Mouse (Mus musculus): ENCODE data around the gene 1600014C23Rik.
A peak's percentile ranks its signal among the peaks of the same experiment; 100 is the strongest.

Gene 1600014C23Rik

DNA sequence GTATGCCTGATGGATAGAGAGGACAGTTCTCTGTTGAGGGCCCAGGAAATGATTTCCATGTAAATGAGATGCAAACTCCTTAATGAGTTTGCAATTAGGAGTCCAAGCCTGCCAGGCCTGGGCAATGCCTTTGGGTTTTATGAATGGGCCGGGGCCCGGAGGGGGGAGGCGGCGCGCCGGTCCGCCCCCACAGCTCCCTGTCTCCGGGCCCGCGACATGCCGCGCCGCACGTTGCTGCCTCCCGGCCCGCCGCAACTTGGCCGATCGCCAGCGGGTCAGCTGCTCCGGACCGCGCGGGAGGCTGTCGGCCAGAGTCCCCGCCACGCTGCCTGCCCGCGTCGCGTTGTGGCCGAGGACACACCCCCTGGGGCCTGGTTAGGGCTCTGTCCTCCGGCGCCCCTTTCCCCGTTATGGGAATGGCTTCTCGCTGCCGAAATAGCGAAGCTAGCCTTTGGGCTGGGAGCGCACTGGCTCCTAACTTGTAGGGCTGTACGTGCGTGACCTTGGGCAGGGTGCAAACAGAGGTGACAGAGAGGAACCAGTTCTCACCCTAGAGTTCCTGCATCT is at the start of gene 1600014C23Rik:
Gene 1600014C23Rik (minus strand): TSS at position 110 of the 567 bp plus-strand sequence.
- peak; percentile 76 to 86 for DNase-seq

DNA sequence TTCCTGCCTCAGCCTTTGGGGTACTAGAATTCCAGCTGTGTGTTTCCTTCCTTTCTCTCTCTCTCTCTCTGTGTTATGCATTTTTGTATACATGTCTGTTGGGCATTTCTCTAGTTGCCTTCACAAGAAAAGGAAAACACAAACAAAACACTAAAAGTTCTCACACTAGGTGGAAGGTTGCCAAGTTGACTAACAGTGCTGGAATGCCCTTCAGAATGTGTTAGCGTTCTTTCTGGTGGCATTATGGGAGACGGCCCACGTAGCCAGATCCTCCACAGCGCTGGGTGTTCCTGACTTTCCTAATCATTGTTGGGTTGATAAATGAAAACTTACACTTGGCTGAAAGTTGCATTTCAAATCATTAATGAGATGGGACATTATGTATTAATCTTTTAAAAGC is 44.8 kb upstream of the 1600014C23Rik start:
- DNase-seq: no peak

DNA sequence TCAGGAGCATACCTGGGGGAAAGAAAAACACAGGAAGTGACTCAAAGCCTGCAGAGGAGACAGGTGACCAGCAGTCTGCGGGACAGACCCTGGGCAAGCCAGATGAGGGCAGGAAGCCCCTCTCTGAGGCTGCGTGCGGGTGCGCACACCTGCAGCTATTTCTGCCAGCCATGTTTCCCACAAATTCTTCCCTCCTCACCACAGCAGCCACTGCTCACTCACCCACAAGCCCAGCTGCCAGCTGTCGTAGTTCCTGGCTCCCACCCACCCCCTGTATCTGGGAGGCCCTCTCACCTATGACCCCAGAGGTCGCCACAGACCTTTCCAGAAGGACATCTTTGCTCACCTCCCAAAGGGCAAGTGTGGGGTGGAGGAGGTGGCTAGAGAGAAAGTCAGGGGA is 43.8 kb upstream of the 1600014C23Rik start:
- DNase-seq: no peak

DNA sequence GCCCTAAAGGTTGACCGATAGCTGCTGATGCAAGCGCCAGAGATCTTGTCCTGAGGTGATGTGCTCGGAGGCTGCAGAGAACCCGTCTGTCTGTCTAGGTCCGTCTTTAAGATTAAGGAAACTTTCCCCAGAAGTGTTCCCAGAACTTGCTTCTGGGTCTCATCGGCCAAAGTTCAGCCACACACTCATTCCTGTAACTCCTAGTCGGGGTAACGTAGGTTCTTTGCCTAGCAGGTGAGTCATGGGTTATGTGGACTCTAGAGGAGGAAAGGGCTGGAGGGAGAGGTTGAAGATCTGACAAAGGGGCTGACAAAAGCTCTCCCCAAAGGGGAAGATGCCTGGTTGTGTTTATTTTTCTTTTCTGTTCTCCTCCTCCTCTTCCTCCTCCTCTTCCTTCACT is 42.5 kb upstream of the 1600014C23Rik start:
- DNase-seq: no peak

DNA sequence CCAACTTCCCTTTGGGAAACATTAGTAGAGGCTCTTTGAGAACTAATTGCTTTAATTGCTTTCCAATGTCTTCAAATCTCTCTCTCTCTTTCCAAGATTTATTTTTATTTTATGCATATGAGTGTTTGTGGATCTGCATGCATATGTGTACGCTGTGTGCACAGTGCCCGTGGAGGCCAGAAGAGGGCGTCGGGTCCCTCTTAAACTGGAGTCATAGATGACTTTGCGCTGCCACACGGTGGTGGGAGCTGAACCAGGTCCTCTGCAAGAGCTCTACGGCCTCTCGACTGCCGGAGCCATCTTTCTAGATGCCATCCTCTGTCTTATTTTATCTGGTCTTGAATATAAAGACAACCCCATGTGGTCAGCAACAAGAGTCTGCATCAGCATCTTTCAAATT is 41.8 kb upstream of the 1600014C23Rik start:
- DNase-seq: no peak

DNA sequence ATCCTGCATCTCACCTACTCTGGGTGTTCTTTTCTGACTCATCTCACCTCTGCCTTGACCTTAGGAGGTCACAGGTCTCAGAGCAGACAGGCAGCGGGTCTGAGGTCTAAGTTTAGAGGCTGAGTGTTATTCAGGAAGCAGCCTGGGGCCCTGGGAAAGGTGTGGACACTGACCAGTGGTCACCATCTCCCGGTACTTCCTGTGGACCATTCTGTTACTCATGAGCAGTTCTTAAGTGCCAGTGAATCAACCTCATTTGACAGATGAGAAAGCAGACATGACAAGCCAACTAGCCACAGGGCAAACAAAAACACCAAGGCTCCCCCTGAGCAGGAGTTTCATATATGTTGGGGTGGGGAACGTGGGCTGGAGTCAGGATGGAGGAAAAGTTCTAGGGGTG is 38.9 kb upstream of the 1600014C23Rik start:
- no peak for DNase-seq

DNA sequence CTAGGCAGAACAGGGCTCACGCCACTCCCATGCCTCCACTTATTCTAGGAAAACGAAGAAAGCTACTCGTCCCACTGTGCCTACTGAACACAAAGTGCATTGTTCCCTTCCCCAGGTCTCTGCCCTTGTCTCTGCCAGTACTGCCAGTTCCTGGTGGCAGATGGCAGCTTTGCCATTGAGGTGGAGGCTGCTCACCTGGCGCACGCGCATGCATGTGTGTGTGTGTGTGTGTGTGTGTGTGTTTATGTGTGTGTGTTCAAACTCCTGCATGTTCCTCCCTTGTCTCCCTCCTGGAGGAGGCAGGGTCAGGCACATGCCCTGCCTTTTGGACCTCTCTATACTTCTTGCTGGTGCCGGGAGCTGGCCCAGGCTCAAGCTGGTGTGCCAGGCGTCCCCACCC is 38.5 kb upstream of the 1600014C23Rik start:
- peak; percentile 58 to 68 for DNase-seq

DNA sequence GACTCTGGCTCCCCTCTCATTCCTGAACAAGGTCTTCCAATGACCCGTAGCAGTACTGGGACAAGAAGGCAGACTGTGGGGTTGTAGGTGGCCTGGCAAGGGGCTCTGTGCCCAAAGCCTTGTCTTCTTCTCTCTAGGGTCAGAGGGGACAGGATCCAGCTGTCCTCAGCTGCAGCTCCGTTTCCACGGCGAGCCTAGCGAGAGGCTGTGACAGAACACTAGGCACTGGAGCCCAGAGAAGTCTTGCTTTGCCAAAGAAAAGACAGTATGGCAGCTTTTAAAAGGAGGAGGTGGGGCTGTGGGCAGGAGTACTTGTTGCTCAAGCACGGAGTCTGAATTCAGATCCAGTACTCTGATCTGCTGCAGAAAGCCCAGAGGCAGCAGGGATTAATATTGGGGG is 36.8 kb upstream of the 1600014C23Rik start:
- no peak for DNase-seq

DNA sequence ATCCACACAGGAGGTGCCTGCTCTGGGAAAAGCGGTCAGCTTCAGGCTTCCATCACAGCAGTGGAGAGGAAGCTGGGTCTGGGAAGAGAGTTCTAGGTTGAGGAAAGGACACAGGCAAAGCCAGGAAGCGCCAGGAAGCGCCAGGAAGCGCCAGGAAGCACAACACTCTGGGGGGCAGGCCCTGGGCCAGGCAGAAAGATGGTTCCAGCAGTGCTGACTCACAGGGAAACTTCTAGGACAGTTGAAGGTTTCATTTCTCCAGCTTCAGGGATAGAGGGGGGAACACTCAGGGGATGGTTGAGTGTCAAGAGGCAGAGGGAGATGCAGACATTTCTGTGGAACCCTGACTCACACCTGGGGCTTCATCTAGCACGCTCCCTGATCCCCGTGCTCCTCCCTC is 36.2 kb upstream of the 1600014C23Rik start:
- DNase-seq: peak; percentile 46 to 52

DNA sequence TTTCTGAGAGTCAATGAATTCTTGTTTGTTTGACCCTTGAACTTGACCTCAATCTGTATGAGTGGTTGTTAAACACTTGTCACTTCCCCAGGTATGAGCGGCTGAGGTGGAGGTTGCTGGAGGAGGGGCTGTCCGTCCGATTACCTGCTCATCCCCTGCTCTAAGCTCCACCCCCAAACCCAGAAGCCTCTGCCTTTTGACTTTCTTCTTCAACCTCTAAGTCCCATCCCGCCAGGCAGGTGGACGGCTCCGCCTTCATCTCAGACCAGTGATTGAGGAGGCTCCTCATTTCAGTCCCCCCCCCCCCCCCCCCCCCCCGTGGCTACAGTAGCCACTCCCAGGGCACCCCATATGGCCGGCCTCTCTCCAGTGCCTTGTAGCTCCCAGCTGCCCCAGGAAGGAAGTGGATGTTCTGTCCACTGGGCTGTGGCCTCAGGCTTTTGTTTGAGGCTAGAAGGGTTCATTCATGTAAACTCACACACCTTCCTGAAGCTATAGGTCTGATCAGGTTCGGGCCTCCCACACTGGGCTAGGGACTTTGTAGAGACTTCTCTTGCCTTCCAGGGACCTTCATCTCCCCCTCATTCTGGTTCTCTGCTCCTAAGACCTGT is 34.0 kb upstream of the 1600014C23Rik start:
- no peak for DNase-seq

DNA sequence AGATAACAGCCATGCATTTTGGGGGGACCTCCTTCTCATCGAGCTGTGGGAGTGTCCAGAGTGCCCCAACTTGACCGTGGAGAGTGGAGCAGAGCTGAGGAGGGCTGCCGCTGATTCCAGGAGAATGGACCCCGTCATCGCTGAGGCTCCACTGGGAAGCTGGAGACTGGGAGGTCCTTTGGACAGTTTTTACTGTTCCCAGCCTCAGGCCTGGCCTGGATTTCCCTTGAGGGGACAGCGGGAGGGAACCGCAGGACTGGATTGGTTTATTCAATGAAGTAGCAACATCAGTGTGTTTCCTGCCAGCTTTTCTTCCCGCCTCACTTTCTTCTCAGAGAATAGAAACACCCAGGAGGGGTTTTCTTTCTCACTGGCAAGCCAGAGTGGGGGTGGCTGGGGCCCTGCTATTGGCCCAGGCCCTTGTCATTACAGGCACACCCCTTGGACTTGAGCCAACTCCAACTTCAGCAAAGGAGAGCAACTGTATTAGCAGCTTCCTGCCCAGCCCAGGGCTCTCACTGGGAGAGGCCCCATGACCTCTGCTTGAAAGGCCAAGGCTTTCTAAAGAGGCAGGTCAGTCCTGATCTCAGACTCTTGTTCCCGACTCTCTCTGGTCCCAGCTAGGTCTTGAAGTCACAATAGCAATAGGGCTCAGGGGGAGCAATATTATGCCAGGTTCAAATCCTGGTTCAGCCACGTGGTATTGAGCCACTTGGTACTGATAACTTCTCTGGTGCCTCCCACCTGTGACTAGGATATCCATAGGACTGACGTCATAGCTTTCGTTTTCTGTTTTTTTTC is 33.3 kb upstream of the 1600014C23Rik start:
- peak in 1 of 2 experiments; percentile 57 for DNase-seq

DNA sequence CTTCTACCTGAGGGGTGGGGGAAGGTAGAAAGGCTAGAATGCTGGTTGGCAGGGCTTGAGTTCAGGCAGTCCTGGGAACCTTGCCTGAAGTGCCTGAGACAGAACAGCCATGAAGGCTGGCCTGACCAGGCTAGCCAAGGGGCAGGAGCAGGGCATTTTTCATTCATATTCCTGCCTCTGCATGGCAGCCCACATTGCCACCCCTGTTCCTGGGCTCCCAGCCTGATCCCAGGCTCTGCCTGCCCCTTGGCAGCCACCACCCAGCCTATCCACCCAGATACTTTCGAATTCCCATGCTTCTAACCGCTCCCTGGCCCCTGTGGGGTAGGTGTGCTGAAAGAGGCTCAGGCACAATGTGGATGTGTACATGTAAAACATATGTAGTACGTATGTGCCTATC is 32.3 kb upstream of the 1600014C23Rik start:
- no peak for DNase-seq

DNA sequence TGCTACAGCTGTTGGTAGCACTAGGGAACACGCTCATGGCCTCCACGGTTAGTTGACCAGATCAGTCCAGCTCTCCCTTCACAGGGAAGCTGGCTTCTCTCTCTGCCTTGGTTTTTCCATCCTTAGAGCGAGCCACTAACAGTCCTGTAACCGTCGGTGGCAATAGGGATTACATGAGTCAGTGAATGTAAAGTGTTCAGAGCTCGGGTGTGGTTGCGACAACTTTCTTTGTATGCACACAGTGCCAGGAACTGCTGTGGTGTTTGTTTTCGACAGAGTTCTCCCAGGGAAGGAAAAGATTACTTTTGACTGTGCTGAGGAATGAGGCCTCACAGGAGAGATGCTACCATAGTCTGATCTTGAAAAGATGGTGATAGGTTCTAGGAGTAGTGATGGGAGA is 29.5 kb upstream of the 1600014C23Rik start:
- no peak for DNase-seq

DNA sequence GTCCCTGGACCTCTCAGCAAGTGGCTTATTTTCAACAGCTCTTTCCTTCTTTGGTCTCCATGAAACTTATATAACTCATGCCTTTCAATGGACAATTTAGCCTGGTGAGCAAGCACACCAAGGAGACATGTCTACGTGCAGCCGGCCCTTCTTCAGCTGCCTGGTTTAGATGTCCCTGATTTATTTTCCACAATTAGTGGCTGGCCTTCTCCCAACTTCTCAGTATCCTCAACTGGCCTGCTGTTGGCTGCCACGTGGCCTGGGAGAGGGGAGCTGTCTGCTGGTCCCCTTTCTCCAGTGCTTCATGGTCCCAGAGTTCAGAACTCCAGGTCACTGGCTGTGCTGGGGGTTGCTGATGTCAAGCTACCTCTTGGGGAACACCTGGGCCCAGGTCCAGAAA is 28.3 kb upstream of the 1600014C23Rik start:
- DNase-seq: no peak

DNA sequence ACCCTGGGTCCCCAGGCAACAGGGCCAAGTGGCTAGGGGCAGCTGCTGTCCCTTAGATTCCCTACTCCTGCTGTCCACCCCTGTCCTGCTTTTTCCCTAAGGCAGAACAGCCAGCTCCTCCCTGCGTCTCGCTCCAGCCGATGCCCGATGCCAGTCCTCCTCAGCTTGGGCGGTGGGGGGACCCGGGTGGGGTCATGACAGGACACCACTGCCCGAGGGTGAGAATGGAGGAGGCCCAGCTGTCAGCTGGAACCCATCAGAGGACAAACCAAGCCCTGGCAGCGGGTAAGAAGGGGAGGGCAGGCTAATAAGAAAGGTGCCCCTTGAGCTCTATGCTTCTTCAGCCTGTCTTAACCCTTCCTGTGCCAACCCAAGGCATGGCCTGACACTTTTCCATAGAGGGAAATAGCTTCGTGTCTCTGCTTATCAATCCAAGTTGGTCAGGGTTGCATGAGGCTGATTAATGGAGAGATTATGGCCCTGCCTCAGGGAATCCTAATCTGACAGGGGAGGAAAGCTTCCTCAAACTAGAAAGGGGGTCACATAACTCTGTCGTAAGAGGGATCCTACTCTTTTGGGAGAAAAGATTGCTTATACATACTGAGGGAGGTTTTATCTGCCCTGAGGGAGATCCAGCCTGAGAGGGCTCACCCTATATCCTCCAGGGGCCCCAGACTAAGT is 27.5 kb upstream of the 1600014C23Rik start:
- DNase-seq: peak in 1 of 2 experiments; percentile 38

DNA sequence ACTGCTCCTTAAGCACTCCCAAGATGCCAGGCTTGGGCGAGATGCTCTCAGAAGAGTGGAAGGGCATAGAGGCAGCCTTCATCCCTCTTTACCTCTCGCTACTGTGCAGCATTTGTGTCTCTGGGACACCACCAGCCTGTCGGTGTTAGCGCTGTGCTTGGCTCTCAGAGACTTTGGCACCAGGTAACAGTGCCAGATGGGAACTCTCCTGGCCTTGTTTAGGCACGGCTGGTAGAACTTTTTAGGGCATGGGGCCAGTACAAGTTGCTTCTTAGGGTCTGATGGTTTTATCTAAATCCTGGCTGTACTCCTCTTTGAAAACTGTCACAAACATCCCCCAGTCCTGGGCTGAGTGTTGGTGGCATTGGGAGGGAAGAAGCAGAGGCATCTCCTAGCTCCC is 26.1 kb upstream of the 1600014C23Rik start:
- DNase-seq: peak; percentile 65 to 71

DNA sequence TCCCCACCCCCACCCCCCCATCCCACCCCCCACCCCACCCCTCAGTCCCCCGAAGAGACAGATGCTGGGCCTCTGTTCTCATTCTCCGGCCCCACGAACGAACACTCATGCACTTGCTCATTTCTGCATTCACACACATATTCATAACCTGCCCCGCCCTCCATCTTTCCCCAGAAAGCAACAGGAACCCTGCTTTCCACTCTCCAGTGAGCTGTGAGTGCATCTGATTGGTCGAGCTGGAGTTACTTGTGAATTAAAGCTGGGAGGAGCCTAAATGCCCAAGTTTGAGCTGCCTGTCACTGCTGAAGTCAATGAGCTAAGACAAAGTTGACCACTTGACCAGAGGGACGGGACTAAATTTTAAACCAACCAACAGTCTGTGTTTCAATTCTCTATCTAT is 25.2 kb upstream of the 1600014C23Rik start:
- no peak for DNase-seq

DNA sequence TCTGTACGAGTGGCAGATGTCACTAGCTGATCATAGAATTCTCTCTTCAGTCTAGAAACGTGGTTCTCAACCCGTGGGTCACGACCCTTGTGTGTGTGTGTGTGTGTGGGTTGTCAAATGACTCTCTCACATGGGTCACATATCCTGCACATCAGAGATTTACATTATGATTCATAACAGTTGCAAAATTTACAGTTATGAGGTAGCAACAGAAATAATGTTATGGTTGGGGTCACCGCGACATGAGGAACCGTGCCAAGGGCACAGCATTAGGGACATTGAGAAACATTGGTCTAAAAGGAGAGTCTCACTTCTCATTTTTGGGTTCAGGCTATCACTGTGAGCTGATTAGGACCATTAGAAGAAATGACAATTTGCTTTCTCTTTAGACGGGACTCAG is 24.3 kb upstream of the 1600014C23Rik start:
- no peak for DNase-seq

DNA sequence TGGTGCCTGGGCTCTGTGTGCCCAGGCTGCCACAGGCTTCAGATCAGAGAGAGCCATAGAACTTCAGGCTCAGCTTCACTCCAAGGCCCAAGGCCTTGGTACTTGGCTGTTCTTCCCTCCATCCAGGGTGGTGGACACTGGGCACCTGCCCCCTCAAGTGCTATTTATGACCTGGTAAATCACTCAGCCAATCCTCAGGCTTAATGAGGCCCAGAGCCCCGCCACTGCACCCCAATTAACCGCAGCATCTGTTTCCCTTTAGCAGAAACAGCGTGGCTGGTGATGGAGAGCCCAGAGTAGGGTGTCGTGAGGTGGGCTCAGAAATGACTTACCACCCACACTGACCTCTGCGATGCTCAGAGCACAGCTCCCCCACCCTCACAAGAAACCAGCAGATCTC is 23.2 kb upstream of the 1600014C23Rik start:
- DNase-seq: no peak

DNA sequence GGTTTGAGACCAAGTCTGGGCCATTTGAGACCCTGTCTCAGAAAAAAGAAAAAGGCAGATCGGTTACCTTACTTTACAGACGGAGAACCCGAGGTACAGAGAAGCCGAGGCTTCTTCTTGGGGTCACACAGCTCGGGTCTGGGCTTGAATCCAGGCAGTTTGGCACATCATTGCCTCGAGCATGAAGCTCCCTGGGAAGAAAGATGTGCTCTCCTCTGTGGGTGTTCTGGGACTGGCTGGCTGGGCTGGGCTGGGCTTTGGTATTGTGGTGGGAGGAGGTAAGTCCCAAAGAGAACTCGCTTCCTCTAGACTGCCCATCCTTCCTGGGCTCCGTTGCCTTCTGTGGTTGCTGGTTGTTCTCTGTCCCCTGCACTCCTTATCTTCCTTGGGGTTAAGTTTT is 22.7 kb upstream of the 1600014C23Rik start:
- DNase-seq: no peak

DNA sequence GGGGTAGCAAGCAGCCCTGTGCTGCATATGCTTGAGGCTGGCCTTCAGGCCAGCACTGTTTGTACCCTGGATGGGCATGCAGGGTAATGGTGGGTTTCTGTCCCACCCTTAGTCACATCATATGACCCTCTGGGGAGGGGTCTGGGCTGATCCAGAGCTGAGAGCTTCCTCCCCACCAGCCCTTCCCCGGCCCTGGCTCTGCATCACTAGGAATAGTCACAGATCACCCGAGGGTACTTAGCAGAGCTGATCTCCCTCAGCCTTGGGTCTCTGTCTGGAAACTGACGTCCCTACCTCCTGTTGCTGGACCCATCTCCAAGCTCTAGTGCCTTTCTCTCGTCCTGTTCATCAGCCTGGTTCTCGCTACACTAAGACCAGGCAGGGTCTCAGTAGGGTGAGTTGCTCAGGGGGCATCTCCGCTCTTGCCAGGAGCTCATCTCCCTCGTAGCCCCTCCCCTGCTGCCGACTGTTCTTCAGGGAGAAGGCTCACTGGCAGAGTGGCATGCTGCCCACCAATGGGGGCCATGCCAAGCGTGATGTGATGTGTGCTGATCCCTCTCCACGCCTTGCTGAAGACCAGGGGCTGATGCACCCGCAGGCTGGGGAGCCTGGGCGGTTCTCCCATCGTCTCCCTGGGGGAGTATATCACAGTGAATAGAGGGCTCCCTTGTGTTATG is 20.7 kb upstream of the 1600014C23Rik start:
- DNase-seq: peak; percentile 38 to 67

DNA sequence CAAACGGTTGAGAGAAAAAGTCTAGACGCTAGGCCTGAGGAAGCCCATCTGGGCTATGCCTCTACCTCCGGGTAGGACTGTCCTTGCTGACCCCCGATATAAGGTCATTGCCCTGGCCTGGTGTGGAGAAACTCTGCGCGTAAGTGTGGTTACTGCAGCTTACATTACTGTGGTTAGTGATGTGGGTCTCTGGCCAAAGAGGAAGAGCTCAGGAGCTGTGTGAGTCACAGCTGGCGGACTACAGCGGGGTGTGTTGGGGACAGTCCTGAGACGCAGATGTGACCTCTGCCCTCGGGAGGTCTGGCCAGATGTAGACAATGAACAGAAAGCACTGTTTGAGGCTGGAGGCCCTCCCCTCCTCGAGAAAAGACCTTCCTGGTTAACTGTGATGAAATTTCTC is 19.0 kb upstream of the 1600014C23Rik start:
- DNase-seq: no peak

DNA sequence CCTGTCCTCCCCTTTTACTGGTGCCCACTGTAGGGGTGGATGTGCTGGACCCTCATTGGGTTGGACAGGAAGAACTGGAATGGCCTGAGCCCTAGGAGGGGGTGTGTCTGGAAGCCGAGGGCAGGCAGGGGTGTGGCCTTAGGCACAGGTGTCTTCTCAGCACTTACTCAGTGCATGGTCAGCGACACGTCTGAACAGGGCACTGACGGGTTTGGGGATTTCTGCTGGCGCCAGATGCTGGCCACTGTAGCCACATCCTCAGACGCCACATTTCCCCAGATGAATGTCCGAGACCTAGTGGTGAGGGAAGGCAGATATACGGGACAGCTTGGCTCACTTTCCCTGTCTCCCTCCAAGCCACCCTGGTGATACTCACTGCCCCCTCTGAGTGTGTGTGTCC is 18.4 kb upstream of the 1600014C23Rik start:
- no peak for DNase-seq
